ENCODE assay signal across 10 mouse cellular contexts in genomic region chr3:152928287-152928975, GRCm38 (mm10). TPM values are rescaled to one million over a fixed set of nuclear protein-coding genes. Genes with fewer than 3 reads are reported as not detected.
DNase-seq lines count a peak whose midpoint lies in the region; ATAC-seq lines count a peak whose summit lies in the region.
"Had no signal": no experiment of that assay in that cellular context is flagged by ENCODE, and none has a peak within 500 bp of the region (broad histone marks: within the 10 kb centered on the region; RNA-seq: fewer than 3 reads in every experiment).

No protein-coding gene starts in this region.

- H3K27me3 ChIP-seq in midbrain, embryonic 11.5 days (ENCODE audit: control insufficient read depth, insufficient read depth, low read length) = no peaks in the 10 kb centered on the region
- H3K27me3 ChIP-seq in midbrain, embryonic 10.5 days (ENCODE audit: low read depth, poor library complexity, severe bottlenecking) = no peaks in the 10 kb centered on the region
- H3K27me3 ChIP-seq in liver, embryonic 11.5 days (replicated peaks; ENCODE audit: control insufficient read depth, insufficient read depth, low read length) = no peaks in the 10 kb centered on the region
- H3K27me3 ChIP-seq in splenic B cell, adult 2 months (ENCODE audit: control insufficient read depth, insufficient read depth, low read length, poor library complexity, severe bottlenecking) = no peaks in the 10 kb centered on the region
- H3K27me3 ChIP-seq: neural tube, embryonic 12.5 days had no signal

- no peak overlapping the region for H3K27ac ChIP-seq in midbrain, embryonic 11.5 days (ENCODE audit: low read depth, low read length)
- no peak overlapping the region for H3K27ac ChIP-seq in midbrain, embryonic 10.5 days (replicated peaks)
- H3K27ac ChIP-seq in liver, embryonic 11.5 days (ENCODE audit: low read depth, low read length) = peak overlapping the region; percentile 48; the same call in 1 of the 2 replicates
- H3K27ac ChIP-seq: neural tube, embryonic 12.5 days had no signal

- H3K4me1 ChIP-seq in midbrain, embryonic 11.5 days (ENCODE audit: control insufficient read depth, insufficient read depth, low read length) = no peaks in the 10 kb centered on the region
- peaks cover 9% of the 10 kb centered on the region; the same call in 1 of the 2 replicates for H3K4me1 ChIP-seq in midbrain, embryonic 10.5 days
- H3K4me1 ChIP-seq in liver, embryonic 11.5 days (replicated peaks; ENCODE audit: control insufficient read depth, insufficient read depth, low read length) = peaks cover 31% of the 10 kb centered on the region
- H3K4me1 ChIP-seq: neural tube, embryonic 12.5 days had no signal

- no peaks in the 10 kb centered on the region for H3K36me3 ChIP-seq in midbrain, embryonic 11.5 days (ENCODE audit: control insufficient read depth, insufficient read depth, low read length)
- H3K36me3 ChIP-seq in midbrain, embryonic 10.5 days = no peaks in the 10 kb centered on the region
- no peaks in the 10 kb centered on the region for H3K36me3 ChIP-seq in liver, embryonic 11.5 days (ENCODE audit: control insufficient read depth, insufficient read depth, low read length)
- no peaks in the 10 kb centered on the region for H3K36me3 ChIP-seq in splenic B cell, adult 2 months (ENCODE audit: control insufficient read depth, insufficient read depth, low read length, poor library complexity, severe bottlenecking)
- H3K36me3 ChIP-seq: neural tube, embryonic 12.5 days had no signal

- H3K4me2 ChIP-seq in midbrain, embryonic 11.5 days = no peak overlapping the region
- H3K4me2 ChIP-seq in liver, embryonic 11.5 days = peak overlapping the region; percentile 45
- H3K4me2 ChIP-seq: neural tube, embryonic 12.5 days had no signal

- no peaks in the 10 kb centered on the region for H3K9me3 ChIP-seq in midbrain, embryonic 11.5 days (ENCODE audit: control insufficient read depth, low read length)
- H3K9me3 ChIP-seq in midbrain, embryonic 10.5 days (replicated peaks) = no peaks in the 10 kb centered on the region
- H3K9me3 ChIP-seq in liver, embryonic 11.5 days (ENCODE audit: control insufficient read depth, low read length) = no peaks in the 10 kb centered on the region
- H3K9me3 ChIP-seq: neural tube, embryonic 12.5 days had no signal

- no peak overlapping the region for H3K4me3 ChIP-seq in midbrain, embryonic 11.5 days (ENCODE audit: low read depth, low read length)
- H3K4me3 ChIP-seq in midbrain, embryonic 10.5 days = no peak overlapping the region
- H3K4me3 ChIP-seq in liver, embryonic 11.5 days (ENCODE audit: low read depth, low read length) = no peak overlapping the region
- H3K4me3 ChIP-seq: neural tube, embryonic 12.5 days had no signal

- 80% methylated on average over 13 of the region's 13 CpGs for WGBS in midbrain, embryonic 11.5 days
- WGBS in midbrain, embryonic 10.5 days = 78% methylated on average over 13 of the region's 13 CpGs
- WGBS in liver, embryonic 11.5 days = 48% methylated on average over 13 of the region's 13 CpGs

- peak; percentile 80 for DNase-seq in midbrain, embryonic 11.5 days (ENCODE audit: low spot score, missing footprints)
- DNase-seq in midbrain, embryonic 10.5 days (ENCODE audit: low spot score) = no peak
- peak; percentile 34 for DNase-seq in embryo, embryonic 11 days
- no peak for DNase-seq in liver, embryonic 11.5 days (ENCODE audit: low spot score)
- DNase-seq in splenic B cell, adult 2 months (ENCODE audit: low read depth, low spot score) = peak; percentile 50
- DNase-seq in adrenal gland, adult (ENCODE audit: inconsistent age in 2 of 2, low spot score in 1 of 2) = no peak
- no peak for DNase-seq in adrenal gland, adult 18-20 months (ENCODE audit: low spot score in 2 of 2)
- DNase-seq in left cerebral cortex, adult 18-20 months (ENCODE audit: low spot score in 2 of 2) = no peak
- DNase-seq: heart, postnatal 4 days had no signal

- ATAC-seq in midbrain, embryonic 11.5 days (ENCODE audit: low FRiP score) = no peak
- ATAC-seq in liver, embryonic 11.5 days (replicated peaks; ENCODE audit: low FRiP score) = peak; percentile 70

- no peak overlapping the region for H3K9ac ChIP-seq in midbrain, embryonic 11.5 days (ENCODE audit: low read length)
- H3K9ac ChIP-seq in liver, embryonic 11.5 days (ENCODE audit: low read depth, low read length) = 0 out of 2 replicates have a peak overlapping the region, but pooled peaks have one; percentile 34
- H3K9ac ChIP-seq: neural tube, embryonic 12.5 days had no signal

RNA-seq across cellular contexts. Expression of gene St6galnac5, which starts 53.6 kb away (rescaled TPM):
- 2.2 and 2.3 TPM in 2 replicates for polyA plus RNA-seq in midbrain, embryonic 11.5 days (2014; fragmentation: Nextera tagmentation; extraction: Ambion mirVana)
- polyA plus RNA-seq in midbrain, embryonic 10.5 days (2016; fragmentation: Nextera tagmentation; extraction: Ambion mirVana) = 1.5 and 1.8 TPM in 2 replicates
- polyA plus RNA-seq in liver, embryonic 11.5 days (2014; fragmentation: Nextera tagmentation; extraction: Ambion mirVana) = 0.43 and 0.66 TPM in 2 replicates
- under 1 TPM; 0.42 to 0.53 TPM for total RNA-seq in adrenal gland, adult 18-20 months (2021)
- total RNA-seq in left cerebral cortex, adult 18-20 months (2021) = 10 to 100 TPM; 29.9 to 37.4 TPM

Comparison
In these comparisons a context has a peak if more than half of its experiments do, and no peak if none do; other contexts are left out.
1. DNase-seq: peak in midbrain, embryonic 11.5 days (single experiment), embryo, embryonic 11 days (single experiment) and splenic B cell, adult 2 months (single experiment); none in midbrain, embryonic 10.5 days (single experiment), liver, embryonic 11.5 days (single experiment), adrenal gland, adult (0 of 2), adrenal gland, adult 18-20 months (0 of 2) and left cerebral cortex, adult 18-20 months (0 of 2).